Mouse (Mus musculus) forebrain, embryonic 14.5 days (tissue): ENCODE results near the gene Arpp19. TPM values are rescaled to one million over a fixed set of nuclear protein-coding genes. Genes with fewer than 3 reads are reported as not detected.

Experiments
- ATAC-seq: fragments of 200-750 bp; cut with Nextera tagmentation; 2 replicates; pipeline ENCODE4 v1.8.0; 2017; ENCODE audit warnings: mild to moderate bottlenecking, moderate library complexity
- DNase-seq: peaks from one replicate; pipeline ENCODE4 v3.0.0-alpha.2; 2015; ENCODE audit warnings: low spot score
- H3K27ac ChIP-seq: fragments of 300-500 bp; sonication (generic); 2 replicates; pipeline ENCODE4 v1.5.1; 2014; ENCODE audit warnings: low read depth, mild to moderate bottlenecking, control low read depth, low read length, moderate library complexity
- H3K27me3 ChIP-seq: fragments of 300-500 bp; sonication (generic); replicated peaks from 2 replicates; pipeline ENCODE4 v1.6.1; 2014; ENCODE audit warnings: low read length, control low read depth, mixed read lengths; ENCODE audit not compliant: control insufficient read depth, insufficient read depth
- H3K36me3 ChIP-seq: fragments of 300-500 bp; sonication (generic); 2 replicates; pipeline ENCODE4 v1.6.1; 2014; ENCODE audit warnings: low read length, control low read depth; ENCODE audit not compliant: control insufficient read depth, insufficient read depth
- H3K4me1 ChIP-seq: fragments of 300-500 bp; sonication (generic); 2 replicates; pipeline ENCODE4 v1.6.1; 2014; ENCODE audit warnings: antibody characterized with exemption, low read length, control low read depth; ENCODE audit not compliant: control insufficient read depth, insufficient read depth
- H3K4me2 ChIP-seq: fragments of 300-500 bp; sonication (generic); 2 replicates; pipeline ENCODE4 v1.6.1; 2014; ENCODE audit warnings: mild to moderate bottlenecking, control low read depth, low read length
- H3K4me3 ChIP-seq: fragments of 300-500 bp; sonication (generic); 2 replicates; pipeline ENCODE4 v1.5.1; 2014; ENCODE audit warnings: low read depth, low read length, control low read depth
- H3K9ac ChIP-seq: fragments of 300-500 bp; sonication (generic); 2 replicates; pipeline ENCODE4 v1.6.1; 2014; ENCODE audit warnings: mild to moderate bottlenecking, low read length, control low read depth, moderate library complexity
- H3K9me3 ChIP-seq: fragments of 300-500 bp; sonication (generic); replicated peaks from 2 replicates; pipeline ENCODE4 v1.6.1; 2016; ENCODE audit warnings: low read length, control low read depth, mixed read lengths; ENCODE audit not compliant: control insufficient read depth
- WGBS: fragments of 180-500 bp; shearing (Covaris S2); extraction: QIAGEN DNeasy Blood & Tissue Kit; methylation state at CpG from one replicate; pipeline ENCODE4 v1.1.7; 2014; 5-methylcytosine and 5-hydroxymethylcytosine counted together
- polyA plus RNA-seq: library from polyadenylated mRNA; unstranded; fragments of >200 nt; fragmentation: Nextera tagmentation; extraction: Ambion mirVana; gene quantifications from 2 replicates; pipeline ENCODE4 v1.2.1, GENCODE M21; 2014

Gene Arpp19
- polyA plus RNA-seq, 1 experiment from 2014 or later, result 258 TPM

DNA sequence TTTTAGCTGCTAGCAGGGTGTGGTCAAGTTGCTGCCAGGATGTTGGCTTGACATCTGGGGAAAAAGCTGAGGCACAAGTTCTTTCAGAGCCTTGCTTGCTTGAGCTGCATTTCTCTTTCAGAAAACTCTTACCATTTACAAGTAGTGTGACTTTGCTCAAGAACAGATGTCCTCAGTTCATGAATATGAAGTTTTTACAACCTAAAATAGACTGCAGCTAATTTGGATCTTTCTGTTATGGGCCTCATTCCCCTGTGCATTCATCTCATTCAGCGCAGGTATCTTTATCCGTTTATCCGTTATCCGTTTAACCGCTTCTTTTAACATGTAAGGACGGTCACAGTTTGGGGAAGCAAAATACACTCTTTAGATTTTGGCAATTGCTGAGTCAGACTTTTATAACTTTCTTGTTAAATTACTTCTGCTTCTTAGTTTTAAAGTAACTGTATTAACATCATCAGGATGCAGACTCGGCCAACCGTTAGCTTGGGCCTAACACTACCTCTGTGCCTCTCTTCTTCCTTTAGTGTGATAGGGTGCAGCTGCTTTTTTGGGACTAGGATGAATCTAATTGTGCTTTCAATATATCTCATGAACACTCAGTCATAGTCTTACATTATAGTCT is 62.9 kb downstream of the Arpp19 start:
- WGBS, result 88% methylated on average over 8 of the region's 8 CpGs
- no peak overlapping the region for H3K27ac ChIP-seq
- ATAC-seq, result no peak

DNA sequence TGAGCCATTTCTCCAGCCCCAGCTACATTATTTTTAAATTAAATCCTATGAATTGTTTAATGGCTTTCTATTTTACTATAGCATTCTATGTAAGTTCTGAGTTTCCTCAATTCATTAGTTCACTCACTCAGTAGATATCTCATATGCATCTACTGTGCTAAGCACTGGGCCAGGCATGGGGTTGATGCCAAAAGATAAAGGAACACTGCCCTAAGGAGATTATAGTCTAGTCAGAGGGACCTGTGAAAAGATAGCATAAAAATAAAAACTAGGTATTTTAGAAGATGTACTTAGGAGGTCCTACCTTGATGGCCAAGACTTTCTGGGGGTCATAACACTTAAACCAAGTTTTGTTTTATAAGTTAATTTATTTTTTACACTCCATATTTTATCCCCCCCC is 64.7 kb downstream of the Arpp19 start:
- DNase-seq, result no peak
- no peaks in the 10 kb centered on the region for H3K4me1 ChIP-seq

More for the DNA sequence above, 62.9 kb downstream of the Arpp19 start:
- Histone ChIP-seq H3K4me3 (no peak overlapping the region), H3K4me2 (no peak overlapping the region), H3K4me1 (no peaks in the 10 kb centered on the region), H3K27me3 (no peaks in the 10 kb centered on the region), H3K9me3 (no peaks in the 10 kb centered on the region), H3K9ac (no peak overlapping the region), H3K36me3 (no peaks in the 10 kb centered on the region)
- DNase-seq, result peak; percentile 2

More for the DNA sequence above, 64.7 kb downstream of the Arpp19 start:
- no peaks in the 10 kb centered on the region for H3K27me3 ChIP-seq
- no peak overlapping the region for H3K27ac ChIP-seq
- no peaks in the 10 kb centered on the region for H3K36me3 ChIP-seq
- no peak overlapping the region for H3K4me2 ChIP-seq
- H3K9me3 ChIP-seq, result no peaks in the 10 kb centered on the region
- H3K4me3 ChIP-seq, result no peak overlapping the region
- ATAC-seq, result no peak
- no peak overlapping the region for H3K9ac ChIP-seq

Other genes with a start within 250 kb of the Arpp19 start
- 0.55 and 1.1 TPM in 2 replicates for gene Onecut1, start 175.7 kb upstream of the Arpp19 start, polyA plus RNA-seq
- gene Fam214a, start 84.7 kb upstream of the Arpp19 start, polyA plus RNA-seq, result 29.0 and 30.6 TPM in 2 replicates
- gene Myo5a, start 33.4 kb downstream of the Arpp19 start, polyA plus RNA-seq, result 23.9 and 33.5 TPM in 2 replicates
- gene Myo5c, start 194.4 kb downstream of the Arpp19 start, polyA plus RNA-seq, result 0.10 and 0.14 TPM in 2 replicates